Mouse (Mus musculus) forelimb bud, embryonic 11.5 days (tissue): ENCODE measurements around the gene Tdrd9.
"Not testable (repeated sequence)": the region's sequence is repeated elsewhere in the genome, so short reads cannot be mapped to it uniquely, and the experiment has no call there.

ENCODE experiments used
- DNase-seq: peaks from one replicate; pipeline ENCODE4 v3.0.0-alpha.2; 2012; ENCODE audit warnings: low read depth, low spot score

Gene Tdrd9

DNA sequence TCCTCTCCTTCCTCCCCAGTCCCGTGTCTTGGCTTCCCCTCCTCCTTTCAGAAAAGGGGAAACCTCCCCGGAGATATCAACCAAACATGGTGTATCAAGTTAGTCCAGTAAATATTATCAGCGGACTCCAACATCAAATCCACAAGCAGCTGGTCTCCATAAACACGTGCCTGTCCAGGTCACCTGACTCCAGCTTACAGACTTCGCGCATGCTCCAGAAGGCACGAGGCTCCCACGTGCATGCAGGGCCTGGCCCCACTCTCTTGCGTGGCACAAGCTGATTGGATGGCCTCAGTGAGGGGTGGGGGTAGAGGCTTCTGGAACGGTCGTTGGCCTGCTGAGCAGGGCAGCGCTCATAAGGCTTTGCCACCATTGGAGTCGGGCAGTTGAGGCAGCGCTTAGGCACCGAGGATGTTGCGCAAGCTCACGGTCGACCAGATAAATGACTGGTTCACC, at the start of gene Tdrd9:
Tdrd9 (plus strand) TSS at position 329 of the 456 bp plus-strand sequence.
- DNase-seq, result no peak

DNA sequence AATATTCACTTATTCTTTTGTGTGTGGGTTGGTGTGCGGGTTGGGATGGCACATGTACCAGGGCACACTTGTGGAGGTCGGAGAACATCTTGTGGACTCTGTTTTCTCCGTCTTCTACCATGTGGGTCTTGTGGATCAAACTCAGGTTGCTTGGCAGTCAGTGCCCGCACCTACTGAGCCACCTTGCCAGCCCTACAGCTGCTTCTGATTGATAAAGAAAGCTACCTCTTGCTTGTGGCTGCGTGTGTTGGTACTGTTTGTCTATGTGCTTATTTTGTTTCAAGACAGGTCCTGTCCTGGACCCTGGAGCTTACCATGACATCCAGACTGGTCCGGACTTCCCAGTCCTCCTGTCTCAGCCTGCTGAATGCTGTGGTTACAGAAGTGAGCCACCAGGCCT, 48.2 kb upstream of the Tdrd9 start:
- DNase-seq, result no peak

DNA sequence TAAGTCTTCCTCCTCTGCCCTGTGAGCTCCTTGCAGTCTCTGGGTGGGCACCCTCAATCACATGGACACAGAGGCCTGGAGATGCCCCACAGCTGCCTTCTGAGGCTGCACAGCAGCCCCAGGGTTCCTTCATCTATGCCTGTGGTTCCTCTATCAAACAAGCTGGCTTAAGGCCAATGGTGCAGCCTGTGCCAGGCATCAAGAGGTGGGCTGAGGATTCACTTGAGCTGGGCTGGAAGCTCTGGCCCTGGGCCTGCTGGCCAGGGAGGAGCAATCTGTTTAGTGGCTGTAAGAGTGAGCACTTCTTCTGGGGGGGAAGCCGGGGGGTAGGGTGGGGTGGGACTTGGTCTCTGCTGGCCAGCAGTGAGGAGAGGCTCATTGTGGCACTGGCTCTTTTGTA, 44.0 kb upstream of the Tdrd9 start:
- DNase-seq, result no peak

DNA sequence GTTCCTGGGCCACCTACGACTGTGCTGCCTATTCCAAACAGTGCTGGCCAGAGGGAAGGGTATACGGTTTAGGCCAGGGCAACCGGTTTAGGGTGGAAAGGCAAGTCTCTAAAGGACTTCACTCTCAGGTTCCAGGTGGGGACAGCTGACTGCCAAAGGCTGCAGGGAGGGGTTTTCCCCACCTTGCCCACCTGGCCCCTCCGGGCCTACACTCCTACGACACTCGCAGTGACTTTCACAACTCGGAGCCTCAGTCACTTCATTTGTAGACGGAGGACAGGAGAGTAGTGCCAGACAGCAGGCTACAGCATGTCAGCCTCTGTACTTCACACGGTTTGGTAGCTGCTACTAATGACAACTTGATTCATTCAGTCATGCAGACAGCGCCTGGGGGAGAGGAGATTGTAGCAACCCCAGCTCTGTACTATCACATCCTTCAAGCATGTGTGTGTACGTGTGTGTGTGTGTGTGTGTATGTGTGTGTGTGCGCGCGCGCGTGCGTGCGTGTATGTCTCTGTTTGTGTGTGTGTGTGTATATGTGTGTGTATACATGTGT, 42.9 kb upstream of the Tdrd9 start:
- DNase-seq, result no peak

DNA sequence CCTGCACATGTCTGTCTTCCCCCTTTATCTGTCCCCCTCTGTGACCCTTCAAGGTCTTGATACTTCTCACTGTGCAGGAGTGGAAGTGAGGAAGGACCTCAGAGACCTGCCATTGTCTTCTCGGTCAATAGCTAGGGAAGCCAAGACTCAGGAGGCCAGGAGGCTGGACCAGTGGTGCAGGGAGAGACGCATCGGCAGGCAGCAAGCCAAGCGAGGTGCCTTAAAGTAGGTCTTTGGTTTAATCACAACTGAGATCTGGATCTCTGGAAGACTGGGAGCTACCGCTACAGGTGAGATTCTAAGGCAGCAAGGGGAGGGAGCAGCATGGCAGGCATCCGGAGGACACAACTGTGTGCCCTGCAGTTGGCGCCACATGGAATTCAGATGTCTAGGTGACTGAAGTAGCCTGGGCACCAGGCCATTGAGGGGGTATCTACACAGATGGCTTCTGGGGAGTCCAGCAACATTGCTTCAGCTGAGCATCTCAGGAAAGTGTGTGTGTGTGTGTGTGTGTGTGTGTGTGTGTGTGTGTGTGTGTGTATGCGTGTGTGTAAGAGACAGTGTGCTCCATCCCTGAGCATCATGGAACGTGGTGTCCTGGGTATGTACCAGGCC, 39.8 kb upstream of the Tdrd9 start:
- DNase-seq, result no peak

DNA sequence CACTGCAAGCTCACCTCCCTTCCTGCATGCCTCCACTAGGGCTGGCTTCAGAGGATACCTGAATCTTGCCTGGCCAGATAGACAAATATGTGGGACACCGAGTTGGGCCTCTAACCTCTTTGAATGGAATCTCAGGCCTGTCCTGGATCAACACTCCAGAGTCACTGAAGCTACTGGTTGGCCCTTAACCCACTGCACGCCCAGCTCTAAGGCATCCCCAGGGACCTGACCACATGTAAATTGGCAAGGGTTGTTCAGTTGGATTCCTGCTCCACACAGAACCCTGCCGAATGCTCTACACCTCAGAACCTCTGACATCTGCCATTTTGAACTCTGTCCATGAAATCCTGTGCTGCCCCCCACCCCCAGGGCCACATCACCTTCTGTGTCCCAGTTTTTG, 38.8 kb upstream of the Tdrd9 start:
- DNase-seq, result no peak

DNA sequence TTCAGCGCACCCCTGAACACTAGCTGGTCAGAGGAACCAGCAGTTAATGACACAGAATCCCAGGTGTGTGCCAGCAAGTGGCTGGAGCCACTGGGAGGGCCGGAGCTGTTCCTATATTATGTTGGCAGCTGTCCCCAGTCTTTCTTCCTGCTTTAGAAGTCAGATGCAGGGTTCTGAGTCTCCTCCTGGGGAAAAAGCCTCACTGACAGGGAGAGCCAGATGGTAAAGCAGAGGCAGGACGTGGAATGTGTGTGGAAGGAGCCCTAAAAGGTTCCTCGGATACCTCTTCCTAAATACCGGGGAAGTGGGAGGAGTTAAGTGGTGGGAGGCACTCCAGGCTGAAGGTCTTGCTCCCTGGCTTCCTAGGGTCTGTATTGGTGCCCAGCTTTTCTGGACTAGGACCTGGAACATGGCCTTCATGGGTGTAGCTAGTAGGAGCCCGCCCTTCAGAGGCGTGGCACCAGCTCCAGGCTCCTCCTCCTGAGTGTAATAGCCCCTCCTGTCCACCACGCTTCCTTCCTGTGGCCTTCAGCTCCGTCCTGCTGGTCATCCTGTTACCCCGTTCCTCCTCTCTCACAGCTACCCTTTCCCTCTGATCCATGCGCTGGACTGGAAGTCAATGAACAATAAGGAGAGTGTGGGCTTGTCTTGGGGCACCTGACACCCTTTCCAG, 38.2 kb upstream of the Tdrd9 start:
- no peak for DNase-seq

DNA sequence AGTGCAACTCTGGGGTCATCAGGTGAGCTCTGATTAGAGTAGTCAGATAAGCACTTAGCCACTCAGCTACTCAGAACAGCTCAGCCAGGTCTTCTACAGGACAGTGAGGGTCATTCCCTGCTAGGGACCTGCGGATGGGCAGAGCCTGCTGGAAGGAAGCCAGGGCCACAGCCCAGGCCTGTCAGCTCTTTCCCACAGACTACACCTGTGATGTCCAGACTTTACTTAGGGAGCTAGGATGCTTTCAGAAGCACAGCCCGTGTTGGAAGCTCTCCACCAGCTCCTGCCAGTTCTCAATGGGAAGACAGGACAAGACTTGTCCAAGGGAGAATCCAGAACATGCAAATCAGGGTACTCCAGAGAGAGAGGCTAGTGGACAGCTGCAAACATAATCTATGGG, 37.4 kb upstream of the Tdrd9 start:
- no peak for DNase-seq

DNA sequence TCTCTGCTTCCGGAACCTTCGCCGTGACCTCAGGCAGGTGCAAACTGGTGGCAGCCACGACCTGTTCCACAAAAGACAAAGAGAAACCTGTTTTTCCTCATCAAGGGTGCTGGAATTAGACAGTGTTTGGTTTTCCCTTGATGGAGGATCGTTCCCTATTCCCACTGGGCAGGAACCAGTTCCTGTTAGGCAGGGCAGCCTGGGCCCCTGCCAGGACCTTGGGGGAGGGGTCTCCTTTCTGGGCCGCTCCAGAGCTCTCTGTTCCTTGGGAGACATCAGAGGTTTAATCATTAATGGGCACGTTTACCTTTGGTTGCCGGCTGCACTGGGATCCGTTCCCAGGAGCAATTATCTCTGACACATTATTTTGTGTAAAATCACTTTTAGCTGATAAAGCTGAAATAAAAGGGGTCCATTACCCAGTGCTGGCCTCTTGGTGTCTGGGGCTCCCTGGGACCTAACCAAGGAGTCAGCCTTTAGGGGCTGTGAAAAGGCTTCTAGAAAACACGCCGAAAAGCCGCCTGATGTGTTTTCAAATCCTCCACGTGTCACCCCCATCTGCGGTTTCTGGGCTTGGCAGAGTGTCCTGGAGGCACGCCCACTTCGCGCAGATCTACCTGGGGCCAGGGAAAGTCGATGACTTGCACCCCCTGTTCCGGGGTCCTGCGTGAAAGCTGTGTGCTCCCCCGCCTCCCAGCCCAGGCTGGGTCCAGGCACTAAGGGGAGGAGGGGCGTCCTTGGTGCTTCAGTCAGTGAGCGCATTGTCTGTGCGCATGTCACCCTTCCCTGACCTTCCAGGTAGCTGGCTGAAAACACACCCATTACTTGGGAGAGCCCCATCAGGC, 34.4 kb upstream of the Tdrd9 start:
- DNase-seq, result no peak

DNA sequence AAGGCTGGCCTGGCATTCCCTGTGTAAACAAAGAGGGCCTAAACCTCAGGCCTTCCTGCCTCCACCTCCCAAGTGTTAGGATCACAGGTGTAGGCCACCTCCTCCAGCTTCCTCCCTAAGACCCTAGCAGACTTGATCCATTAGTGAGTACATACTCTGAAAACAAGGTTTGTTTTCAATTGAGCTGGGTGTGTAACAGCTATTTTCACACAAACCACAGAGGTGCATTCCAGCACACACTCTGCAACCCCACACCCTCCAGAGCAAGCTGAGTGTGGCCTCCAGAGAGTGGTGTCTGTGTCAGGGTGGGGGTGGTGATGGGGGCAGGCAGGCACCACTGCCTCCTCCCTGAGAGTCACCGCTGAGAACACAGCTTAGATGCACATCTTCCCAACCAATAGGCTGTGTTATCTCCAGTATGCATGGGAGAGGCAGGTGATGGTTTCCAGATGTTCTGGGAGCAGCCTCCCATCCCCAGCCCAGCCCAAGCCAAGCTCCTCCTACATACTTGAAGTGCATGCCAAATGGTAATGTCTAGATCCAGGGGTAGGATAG, 32.7 kb upstream of the Tdrd9 start:
- DNase-seq, result no peak

DNA sequence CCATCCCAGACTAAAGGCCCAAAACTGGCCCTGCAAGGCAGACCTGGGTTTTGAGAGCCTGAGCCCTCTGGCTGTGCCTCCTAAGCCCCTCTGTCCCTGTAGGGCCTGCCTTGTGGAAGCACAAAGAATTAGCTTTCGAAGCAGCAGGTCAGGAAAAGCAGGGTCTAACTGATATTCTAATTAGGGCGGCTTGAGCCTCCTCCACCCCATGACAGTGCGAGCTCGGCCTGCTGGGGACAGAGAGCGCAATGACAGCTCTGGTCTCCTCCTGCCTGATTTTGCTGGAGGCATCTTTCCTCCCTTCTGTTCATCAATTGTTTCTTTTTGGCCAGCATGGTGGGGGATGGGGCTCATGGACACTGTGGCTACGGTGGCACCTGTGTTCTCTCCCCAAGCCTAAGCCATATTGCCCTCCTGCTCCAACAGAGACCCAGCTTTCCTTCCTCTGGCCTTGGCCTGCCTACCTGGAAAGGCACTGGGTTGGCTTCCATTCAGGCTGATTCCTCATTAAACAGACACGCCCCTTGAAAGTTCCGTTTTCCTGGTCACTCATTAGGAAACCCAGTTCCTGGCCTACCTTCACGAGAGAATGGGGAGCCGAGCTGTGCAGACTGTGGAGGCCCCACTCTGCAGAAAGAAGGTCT, 27.8 kb upstream of the Tdrd9 start:
- no peak for DNase-seq

DNA sequence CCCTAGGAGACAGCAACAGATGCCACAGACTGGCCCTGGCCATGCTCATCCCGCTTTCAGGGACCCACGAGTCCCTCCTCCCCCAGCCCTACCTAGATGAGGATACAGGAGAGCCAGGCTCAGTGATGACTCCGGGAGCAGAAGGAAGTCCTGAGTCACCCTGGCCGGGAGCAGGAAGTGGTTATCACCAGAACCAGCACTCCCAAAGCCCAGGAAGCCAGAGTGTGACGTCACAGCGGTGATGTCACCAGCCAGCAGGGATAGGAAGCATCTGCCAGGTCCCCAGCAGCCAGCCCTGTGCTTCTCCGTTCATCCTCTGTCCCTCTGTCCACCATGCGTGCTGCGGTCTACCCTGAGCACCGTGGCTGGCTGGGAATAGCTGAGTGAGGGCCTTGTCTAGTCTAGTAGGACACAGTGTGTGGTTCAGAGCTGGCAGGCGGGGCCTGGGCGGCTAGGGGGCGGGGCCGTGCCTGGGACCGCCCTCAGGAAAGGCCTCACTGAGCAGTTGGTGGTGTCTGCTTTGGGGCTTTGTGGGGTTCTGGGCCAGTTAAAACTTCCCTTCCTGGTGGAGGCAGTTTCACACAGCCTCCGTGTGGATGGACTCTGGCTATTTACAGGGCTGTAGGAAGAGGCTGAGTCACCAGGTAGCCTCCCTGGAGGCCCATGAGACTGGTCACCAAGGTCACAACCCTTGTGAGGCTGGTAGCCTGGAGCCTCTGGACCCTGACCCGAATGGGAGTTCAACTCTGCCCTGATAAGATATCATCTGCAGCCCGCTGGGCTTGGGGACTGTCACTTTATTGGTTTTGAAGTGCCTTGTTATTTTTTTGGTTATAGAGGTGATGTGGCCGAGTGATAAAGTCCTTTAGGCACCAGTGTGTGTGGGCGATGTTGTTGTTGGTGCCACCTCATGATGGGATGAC, 27.0 kb upstream of the Tdrd9 start:
- not testable (repeated sequence) for DNase-seq

DNA sequence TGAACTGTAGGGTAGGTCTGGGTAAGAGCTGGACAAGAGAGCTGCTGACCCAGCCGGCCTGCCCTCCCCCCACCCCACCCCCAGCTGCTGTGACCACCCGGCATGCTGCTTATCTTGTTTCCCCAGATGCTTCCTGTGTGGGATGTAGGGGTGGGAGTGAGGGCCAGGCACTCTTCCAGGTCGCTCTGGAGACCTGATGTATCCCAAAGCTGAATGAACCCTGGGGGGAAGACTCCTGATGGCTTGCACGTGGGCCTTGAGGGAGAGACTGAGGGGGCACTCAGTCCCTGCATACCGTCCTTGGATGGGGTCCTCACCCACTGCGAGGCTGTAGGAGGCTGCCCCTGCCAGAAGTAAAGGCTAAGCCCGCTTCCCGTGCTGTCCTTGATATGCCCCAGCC, 26.2 kb upstream of the Tdrd9 start:
- DNase-seq, result no peak

DNA sequence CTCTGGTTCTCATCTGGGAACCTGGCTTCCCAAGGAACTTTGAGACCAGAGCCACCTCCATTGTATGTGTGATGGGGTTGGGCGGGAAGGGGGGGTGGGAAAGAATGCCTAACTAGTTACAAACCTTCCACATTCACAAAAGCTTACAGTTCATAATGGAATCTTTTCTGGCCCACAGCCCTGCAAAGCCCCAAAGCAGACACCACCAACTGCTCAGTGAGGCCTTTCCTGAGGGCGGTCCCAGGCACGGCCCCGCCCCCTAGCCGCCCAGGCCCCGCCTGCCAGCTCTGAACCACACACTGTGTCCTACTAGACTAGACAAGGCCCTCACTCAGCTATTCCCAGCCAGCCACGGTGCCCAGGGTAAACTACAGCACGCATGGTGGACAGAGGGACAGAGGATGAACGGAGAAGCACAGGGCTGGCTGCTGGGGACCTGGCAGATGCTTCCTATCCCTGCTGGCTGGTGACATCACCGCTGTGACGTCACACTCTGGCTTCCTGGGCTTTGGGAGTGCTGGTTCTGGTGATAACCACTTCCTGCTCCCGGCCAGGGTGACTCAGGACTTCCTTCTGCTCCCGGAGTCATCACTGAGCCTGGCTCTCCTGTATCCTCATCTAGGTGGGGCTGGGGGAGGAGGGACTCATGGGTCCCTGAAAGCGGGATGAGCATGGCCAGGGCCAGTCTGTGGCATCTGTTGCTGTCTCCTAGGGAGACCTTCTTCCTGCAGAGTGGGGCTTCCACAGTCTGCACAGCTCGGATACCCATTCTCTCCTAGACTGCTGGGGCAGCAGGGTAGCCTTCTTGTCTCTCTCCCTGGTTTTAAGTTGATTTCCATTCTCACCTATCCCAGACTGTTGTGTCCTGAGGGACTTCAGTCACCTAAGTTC, 25.3 kb upstream of the Tdrd9 start:
- DNase-seq, result not testable (repeated sequence)

DNA sequence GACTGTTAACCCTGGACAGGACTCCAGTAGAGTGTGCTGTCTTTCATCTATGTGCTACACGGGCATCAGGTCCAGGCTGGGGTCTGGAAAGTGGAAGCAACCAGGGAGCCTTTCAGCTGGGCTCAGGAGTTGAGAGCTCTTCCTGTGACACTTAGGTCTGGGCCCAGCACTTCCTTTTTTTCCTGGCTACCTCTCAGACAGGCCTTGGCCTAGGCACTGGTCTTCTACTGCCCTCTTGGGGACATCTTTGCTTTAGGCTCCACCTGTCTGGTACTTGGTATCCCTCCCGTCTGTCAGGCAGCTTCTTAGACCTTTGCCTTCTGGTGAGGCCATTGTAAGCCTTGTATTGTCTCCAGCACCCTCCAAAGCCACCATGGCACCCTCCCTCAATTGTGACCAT, 24.6 kb upstream of the Tdrd9 start:
- no peak for DNase-seq

DNA sequence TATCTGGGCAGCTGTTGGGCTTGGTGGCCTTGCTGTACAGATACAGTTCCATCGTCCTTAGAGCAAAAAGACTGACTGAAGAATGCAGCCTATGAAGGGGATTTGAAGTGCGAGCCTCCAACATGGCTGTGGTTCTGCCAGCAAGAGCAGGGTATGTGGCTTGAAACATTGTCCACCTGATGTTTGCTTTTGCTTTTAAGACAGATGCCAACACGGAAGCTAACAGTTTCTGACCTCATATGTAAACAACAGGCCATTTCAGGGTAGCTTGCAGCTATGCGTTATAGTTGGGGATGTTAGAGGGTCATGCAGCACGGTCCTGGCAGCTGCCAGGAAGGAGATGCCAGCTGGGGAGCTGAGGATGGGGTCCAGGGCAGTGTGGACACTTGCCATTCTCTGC, 20.9 kb upstream of the Tdrd9 start:
- DNase-seq, result no peak

DNA sequence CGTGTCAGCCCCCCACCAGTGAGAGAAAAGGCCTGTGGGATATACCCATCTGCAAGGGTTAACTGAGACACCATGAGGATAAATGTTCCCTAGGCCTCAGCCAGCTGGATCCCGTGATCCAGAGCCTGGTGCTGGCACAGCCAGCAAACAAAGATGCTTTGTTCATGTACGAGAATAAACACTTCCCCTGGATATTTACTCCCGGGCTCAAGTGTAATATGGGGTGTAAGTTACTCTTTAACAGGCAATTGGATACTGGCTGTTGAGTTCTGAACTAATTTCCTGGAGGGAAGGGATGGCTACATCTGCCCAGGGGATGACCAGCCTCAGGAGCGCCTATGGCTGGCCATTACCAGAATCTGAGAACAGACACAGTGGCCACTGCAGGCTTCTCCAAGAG, 19.7 kb upstream of the Tdrd9 start:
- DNase-seq, result no peak

DNA sequence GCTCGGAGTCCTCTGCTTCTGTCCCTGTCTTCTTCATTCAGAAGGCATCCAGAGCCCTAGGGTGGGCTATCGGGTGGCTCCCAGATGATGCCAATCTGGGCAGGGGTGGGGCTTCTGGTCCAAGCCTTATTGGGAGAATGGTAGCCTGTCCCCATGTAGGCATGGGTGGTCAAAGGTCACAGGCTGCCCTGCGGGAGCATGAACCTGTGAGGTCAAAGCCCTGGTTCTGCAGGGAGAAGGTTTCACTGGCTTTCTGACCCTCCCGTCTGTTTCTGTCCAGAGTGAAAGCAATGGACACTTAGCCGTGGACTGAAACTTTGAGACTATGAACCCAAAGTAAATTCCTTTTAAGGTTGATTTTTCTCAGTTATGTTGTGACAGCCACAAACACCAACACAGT, 15.2 kb upstream of the Tdrd9 start:
- no peak for DNase-seq

DNA sequence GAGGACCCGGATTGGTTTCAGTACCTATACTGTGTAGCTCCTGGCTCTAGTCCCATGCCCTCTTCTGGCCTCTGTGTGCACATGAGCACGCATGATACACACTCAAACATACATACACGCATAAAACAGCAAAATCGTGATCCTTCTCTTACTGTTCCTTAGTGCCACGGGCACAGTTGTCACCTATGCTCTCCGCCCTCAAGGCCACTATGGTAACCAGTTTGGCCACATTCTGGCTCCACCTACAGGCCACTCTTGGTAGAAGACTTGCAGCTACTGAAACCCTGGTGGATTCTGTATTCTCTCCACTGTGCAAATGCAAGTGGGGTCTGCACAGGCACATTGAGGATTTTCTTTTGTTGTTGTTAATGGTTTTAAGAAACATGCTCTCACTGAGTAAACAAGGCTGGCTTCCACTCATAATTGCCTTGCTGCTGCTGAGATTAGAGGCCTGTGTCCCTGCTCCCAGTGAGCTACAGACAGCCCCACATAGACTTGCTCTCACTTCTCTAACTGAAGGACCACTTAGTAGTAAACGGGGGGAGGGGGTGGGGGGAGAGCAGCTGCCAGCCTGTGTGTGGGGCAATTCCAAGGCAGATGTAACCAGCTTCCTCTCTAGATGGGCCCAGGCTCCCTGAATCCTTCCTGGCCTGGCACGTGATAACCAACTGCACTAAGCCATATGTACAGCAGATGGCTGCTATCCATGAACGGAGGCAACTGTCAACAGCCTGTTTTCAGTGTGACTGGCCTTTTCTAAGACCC, 13.1 kb upstream of the Tdrd9 start:
- DNase-seq, result peak; percentile 56
